Mouse (Mus musculus) stomach, postnatal 0 days (tissue): ENCODE results near the gene 4931409K22Rik.

Experiments
- CTCF ChIP-seq: IDR thresholded peaks from 2 replicates; pipeline ENCODE4 v1.5.1; 2016; ENCODE audit warnings: antibody characterized with exemption, low read depth, mild to moderate bottlenecking, moderate library complexity
- EP300 ChIP-seq: optimal IDR thresholded peaks from 2 replicates; pipeline ENCODE3; 2016; ENCODE audit warnings: antibody characterized with exemption

GRCm38 (mm10) chr5:24578109-24578963 is 21.7 kb upstream of the 4931409K22Rik start:
- TF ChIP-seq CTCF, result 0 out of 2 replicates have a peak, but pooled peaks have one; percentile 6
- no peak for TF ChIP-seq EP300
